Mouse (Mus musculus): Measurements from ENCODE around the gene Ints2. TPM values are rescaled to one million over a fixed set of nuclear protein-coding genes. Genes with fewer than 3 reads are reported as not detected.
"Not testable (repeated sequence)": the region's sequence is repeated elsewhere in the genome, so short reads cannot be mapped to it uniquely, and the experiment has no call there.

The Ints2 gene
- polyA plus RNA-seq (2015; fragmentation: Nextera tagmentation; extraction: Ambion mirVana): 11.8 and 12.3 TPM in 2 replicates

GRCm38 (mm10) chr11:86257460-86258076 lies at the start of gene Ints2:
Ints2 (minus strand) TSS chr11:86257575.
- peak; percentile 87 for ATAC-seq (replicated peaks; ENCODE audit: insufficient number of reproducible peaks, insufficient read depth, low FRiP score, low read depth)
- H3K4me1 ChIP-seq (replicated peaks): peaks cover 12% of the 10 kb centered on the region
- peak within 1 kb of the TSS; percentile 91 for H3K9ac ChIP-seq
- H3K4me3 ChIP-seq: peak within 1 kb of the TSS; percentile 77
- WGBS: 7% methylated on average over 32 of the region's 32 CpGs
- peak within 1 kb of the TSS; percentile 75 for H3K27ac ChIP-seq
- H3K9me3 ChIP-seq (replicated peaks): no peaks in the 10 kb centered on the region
- H3K4me2 ChIP-seq: peak within 1 kb of the TSS; percentile 82
- no peaks in the 10 kb centered on the region for H3K36me3 ChIP-seq
- no peaks in the 10 kb centered on the region for H3K27me3 ChIP-seq

DNA sequence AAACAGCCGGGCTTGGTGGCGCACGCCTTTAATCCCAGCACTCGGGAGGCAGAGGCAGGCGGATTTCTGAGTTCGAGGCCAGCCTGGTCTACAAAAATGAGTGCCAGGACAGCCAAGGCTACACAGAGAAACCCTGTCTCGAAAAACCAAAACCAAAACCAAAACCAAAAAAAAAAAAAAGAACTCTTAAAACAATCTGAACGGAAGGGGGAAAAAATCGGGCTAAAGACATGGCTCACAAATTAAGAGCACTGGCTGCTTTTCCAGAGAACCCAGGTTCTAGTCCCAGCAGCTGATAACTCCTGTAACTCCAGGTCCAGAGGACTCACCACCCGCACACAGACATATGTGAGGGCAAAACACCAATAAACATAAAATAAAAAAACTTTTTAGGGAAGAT lies 34.8 kb upstream of the Ints2 start:
- WGBS: 94% methylated on average over 10 of the region's 10 CpGs
- not testable (repeated sequence) for H3K27ac ChIP-seq; H3K27me3 ChIP-seq; H3K9me3 ChIP-seq (replicated peaks); ATAC-seq (replicated peaks; ENCODE audit: insufficient number of reproducible peaks, insufficient read depth, low FRiP score, low read depth); H3K4me2 ChIP-seq; H3K9ac ChIP-seq; H3K4me1 ChIP-seq (replicated peaks); H3K4me3 ChIP-seq
- H3K36me3 ChIP-seq: peaks cover 16% of the 10 kb centered on the region

GRCm38 (mm10) chr11:86291714-86292113 lies 34.3 kb upstream of the Ints2 start:
- no peak for ATAC-seq (replicated peaks; ENCODE audit: insufficient number of reproducible peaks, insufficient read depth, low FRiP score, low read depth)
- Histone ChIP-seq H3K9ac (no peak overlapping the region), H3K27ac (no peak overlapping the region), H3K4me2 (no peak overlapping the region), H3K9me3 (replicated peaks) (no peaks in the 10 kb centered on the region), H3K36me3 (peaks cover 18% of the 10 kb centered on the region), H3K4me1 (replicated peaks) (no peaks in the 10 kb centered on the region; the same call in 1 of the 2 replicates), H3K27me3 (no peaks in the 10 kb centered on the region), H3K4me3 (no peak overlapping the region)
- 93% methylated on average over 6 of the region's 6 CpGs for WGBS

DNA sequence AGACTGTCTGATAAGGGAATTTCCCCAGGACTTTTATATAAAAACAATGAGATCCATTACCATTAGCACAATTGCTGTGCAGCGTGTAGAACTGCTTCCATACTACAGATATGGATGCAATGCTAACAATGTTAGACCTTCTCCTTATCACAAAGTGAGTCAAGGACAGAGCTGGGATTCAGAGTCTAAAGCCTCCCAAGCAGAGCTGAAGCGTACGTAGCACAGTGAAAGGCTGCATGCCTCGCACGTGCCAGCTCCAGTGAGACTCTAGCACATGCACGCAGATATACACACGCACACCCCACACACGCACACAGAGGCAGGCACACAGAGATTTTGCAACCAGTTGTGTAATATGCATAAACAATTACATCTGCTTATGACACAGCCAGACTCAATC lies 28.4 kb upstream of the Ints2 start:
- peak overlapping the region; percentile 91 for H3K27ac ChIP-seq
- H3K36me3 ChIP-seq: peaks cover 53% of the 10 kb centered on the region
- H3K4me3 ChIP-seq: no peak overlapping the region
- H3K4me1 ChIP-seq (replicated peaks): peaks cover 7% of the 10 kb centered on the region; the same call in 1 of the 2 replicates
- H3K9ac ChIP-seq: no peak overlapping the region
- H3K4me2 ChIP-seq: peak overlapping the region; percentile 34
- no peaks in the 10 kb centered on the region for H3K27me3 ChIP-seq
- ATAC-seq (replicated peaks; ENCODE audit: insufficient number of reproducible peaks, insufficient read depth, low FRiP score, low read depth): peak; percentile 97
- 37% methylated on average over 8 of the region's 8 CpGs for WGBS
- no peaks in the 10 kb centered on the region for H3K9me3 ChIP-seq (replicated peaks)

DNA sequence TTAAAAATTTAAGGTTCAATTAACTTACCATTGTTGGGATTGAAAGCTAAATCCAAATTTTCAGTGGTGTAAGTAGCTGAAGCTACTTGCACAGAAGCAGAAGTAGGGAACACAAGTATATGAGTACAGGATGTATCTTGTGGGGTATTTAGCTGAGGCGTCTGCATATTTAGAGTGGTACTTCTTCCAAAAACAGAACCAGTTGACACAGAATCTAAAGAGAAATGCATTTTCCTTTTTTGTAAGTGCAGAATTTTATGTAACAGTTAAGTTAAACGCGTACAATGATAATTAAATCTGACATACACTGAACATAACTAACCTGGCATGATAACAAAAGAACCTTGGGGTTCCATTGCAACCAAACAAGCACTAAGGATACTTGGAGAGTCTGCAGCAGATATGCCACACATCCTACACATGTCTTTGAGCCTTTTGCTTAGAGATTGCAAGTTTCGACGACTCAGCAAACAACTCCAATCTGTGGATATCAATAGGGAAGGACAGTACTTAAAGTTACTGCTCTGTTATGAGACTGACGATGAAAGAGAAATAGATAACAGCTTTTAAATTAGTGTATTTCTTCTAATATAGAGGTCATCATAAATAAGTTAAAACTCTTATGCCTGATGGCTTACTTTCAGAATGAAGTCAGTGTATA lies 21.2 kb upstream of the Ints2 start:
- no peak for ATAC-seq (replicated peaks; ENCODE audit: insufficient number of reproducible peaks, insufficient read depth, low FRiP score, low read depth)

DNA sequence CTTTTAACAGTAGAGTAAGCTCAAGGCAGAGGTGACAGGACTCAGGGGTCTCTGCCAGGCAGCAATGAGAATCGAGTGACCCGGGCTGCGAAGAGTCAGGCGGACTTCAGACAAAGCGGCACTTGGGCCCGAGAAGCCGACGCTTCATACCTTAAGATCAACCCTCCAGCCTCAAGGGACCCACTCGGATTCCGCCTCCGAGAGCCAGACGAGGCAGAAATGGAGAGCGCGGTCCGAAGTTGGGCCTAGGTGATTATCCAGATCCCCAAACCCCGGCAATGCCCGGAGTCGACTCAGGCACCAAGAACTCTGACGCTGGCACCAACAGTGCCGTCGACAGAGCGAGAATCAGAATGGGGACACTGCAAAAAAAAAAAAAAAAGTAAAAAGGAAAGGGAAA lies 321 bp downstream of the Ints2 start:
- WGBS: under 1% methylated on average over 22 of the region's 22 CpGs
- Histone ChIP-seq H3K4me1 (replicated peaks) (peaks cover 12% of the 10 kb centered on the region), H3K36me3 (peaks cover 1% of the 10 kb centered on the region; the same call in 1 of the 2 replicates), H3K4me3 (peak overlapping the region; percentile 77), H3K9me3 (replicated peaks) (no peaks in the 10 kb centered on the region), H3K4me2 (peak overlapping the region; percentile 82), H3K27me3 (no peaks in the 10 kb centered on the region), H3K27ac (peak overlapping the region; percentile 75), H3K9ac (peak overlapping the region; percentile 91)
- ATAC-seq (replicated peaks; ENCODE audit: insufficient number of reproducible peaks, insufficient read depth, low FRiP score, low read depth): peak; percentile 27; the same call in 1 of the 2 replicates

More for the DNA sequence above, 21.2 kb upstream of the Ints2 start:
- H3K4me1 ChIP-seq (replicated peaks): no peaks in the 10 kb centered on the region
- H3K36me3 ChIP-seq: peaks cover 71% of the 10 kb centered on the region
- H3K4me3 ChIP-seq: no peak overlapping the region
- WGBS: 95% methylated on average over 6 of the region's 6 CpGs
- no peaks in the 10 kb centered on the region for H3K27me3 ChIP-seq
- H3K9ac ChIP-seq: no peak overlapping the region
- no peaks in the 10 kb centered on the region for H3K9me3 ChIP-seq (replicated peaks)
- H3K4me2 ChIP-seq: no peak overlapping the region
- no peak overlapping the region for H3K27ac ChIP-seq

DNA sequence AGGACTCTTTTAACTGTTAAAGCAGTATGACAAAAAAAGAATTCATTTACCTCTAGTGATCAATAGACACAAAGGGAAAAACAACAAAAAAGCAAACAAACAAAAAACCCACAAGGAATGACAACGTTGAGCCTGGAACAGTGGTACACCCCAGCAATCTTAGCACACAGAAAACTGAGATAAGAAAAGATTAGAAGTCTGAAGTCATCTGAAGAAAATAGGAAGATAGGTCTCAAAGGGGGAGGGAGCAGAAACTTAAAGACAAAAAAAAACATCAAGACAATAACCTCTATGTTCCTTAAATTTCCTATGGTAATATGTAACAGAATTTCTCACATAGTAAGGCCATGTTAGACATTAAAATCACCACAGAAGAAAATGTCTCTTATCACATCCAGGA lies 4.0 kb downstream of the Ints2 start:
- no peaks in the 10 kb centered on the region for H3K9me3 ChIP-seq (replicated peaks)
- no peak for ATAC-seq (replicated peaks; ENCODE audit: insufficient number of reproducible peaks, insufficient read depth, low FRiP score, low read depth)
- H3K4me2 ChIP-seq: no peak overlapping the region
- WGBS: 64% methylated on average over 1 of the region's 1 CpGs
- peaks cover 12% of the 10 kb centered on the region for H3K4me1 ChIP-seq (replicated peaks)
- H3K9ac ChIP-seq: no peak overlapping the region
- H3K4me3 ChIP-seq: no peak overlapping the region
- no peak overlapping the region for H3K27ac ChIP-seq
- peaks cover 21% of the 10 kb centered on the region for H3K36me3 ChIP-seq
- H3K27me3 ChIP-seq: no peaks in the 10 kb centered on the region

DNA sequence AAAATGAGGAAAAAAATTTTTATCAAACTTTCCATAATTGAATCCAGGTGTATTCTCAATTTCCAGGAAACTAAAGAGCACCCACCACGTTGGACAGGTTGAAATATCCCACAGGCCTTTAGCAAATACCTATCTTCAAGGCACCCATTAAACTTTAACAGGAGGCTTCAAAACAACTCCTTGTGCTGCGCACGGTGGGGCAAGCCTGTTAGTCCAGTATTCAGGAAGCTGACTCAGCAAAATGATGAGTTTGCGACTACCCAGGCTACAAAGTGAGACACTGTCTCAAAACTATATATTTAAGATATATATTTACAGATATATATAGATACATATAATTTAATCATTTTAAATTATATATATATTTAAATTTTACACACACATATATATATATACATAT lies 24.9 kb downstream of the Ints2 start:
- Histone ChIP-seq H3K4me1 (replicated peaks) (no peaks in the 10 kb centered on the region), H3K36me3 (peaks cover 37% of the 10 kb centered on the region), H3K9me3 (replicated peaks) (no peaks in the 10 kb centered on the region), H3K4me2 (no peak overlapping the region), H3K9ac (no peak overlapping the region), H3K27ac (no peak overlapping the region), H3K4me3 (no peak overlapping the region), H3K27me3 (no peaks in the 10 kb centered on the region)
- no peak for ATAC-seq (replicated peaks; ENCODE audit: insufficient number of reproducible peaks, insufficient read depth, low FRiP score, low read depth)
- WGBS: 83% methylated on average over 4 of the region's 4 CpGs

DNA sequence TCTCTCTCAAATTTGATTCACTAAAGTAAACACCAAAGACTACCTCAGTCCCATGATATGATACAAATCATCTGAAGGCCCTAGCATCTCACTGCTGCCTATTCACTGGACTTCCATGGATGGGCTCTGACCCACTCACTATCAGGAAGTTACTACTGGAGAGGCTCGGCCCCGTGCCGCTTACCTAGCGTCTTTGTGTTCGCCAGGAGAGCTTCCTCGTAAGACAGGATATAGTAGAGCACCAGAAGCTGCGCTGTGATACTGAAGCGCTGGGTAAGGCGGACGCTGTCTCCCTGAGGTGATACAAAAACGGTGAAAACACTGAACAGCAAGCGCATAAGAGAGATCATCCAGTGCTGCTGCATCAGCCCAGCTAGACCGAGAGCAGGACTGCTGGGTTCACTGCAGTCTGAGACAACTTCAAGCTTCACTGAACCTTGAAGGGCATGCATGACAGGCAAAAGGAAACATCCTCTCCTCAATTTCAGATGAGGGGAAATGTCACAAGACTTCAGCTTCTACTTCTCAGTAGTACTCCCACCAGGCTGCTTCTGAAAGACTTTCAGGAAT lies 25.5 kb downstream of the Ints2 start:
- H3K4me3 ChIP-seq: no peak overlapping the region
- H3K4me2 ChIP-seq: no peak overlapping the region
- H3K4me1 ChIP-seq (replicated peaks): no peaks in the 10 kb centered on the region
- no peak overlapping the region for H3K27ac ChIP-seq
- 91% methylated on average over 13 of the region's 13 CpGs for WGBS
- peaks cover 39% of the 10 kb centered on the region for H3K36me3 ChIP-seq
- no peak overlapping the region for H3K9ac ChIP-seq
- H3K9me3 ChIP-seq (replicated peaks): no peaks in the 10 kb centered on the region
- no peaks in the 10 kb centered on the region for H3K27me3 ChIP-seq
- no peak for ATAC-seq (replicated peaks; ENCODE audit: insufficient number of reproducible peaks, insufficient read depth, low FRiP score, low read depth)

DNA sequence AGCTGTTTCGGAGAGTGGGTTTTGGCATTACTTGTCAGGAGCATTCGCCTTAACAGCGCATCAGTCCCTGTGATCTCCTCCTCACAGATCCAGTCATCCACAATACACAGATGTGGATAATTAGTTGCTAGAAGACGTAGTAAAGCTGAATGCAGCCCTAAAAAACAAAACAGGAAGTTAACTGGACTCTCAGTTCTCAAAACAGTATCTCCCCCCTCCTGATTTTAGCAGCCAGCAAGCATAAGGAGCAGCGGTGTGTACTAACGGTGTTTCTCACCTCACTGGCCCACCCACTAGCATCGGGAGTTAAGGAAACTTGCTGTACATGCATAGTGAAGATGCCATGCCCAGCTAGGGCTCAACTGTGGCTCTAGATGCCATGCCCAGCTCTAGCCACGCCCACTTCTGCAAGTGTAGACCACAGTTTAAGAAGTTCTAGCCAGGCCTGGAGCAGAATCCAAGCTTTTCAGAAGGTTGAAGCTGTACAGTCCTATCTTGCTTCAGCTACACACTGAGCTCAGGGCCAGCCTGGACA lies 30.7 kb downstream of the Ints2 start:
- Histone ChIP-seq H3K36me3 (peaks cover 32% of the 10 kb centered on the region), H3K9ac (no peak overlapping the region), H3K27ac (no peak overlapping the region), H3K4me3 (no peak overlapping the region), H3K9me3 (replicated peaks) (no peaks in the 10 kb centered on the region), H3K27me3 (no peaks in the 10 kb centered on the region), H3K4me2 (no peak overlapping the region), H3K4me1 (replicated peaks) (no peaks in the 10 kb centered on the region)
- 82% methylated on average over 8 of the region's 8 CpGs for WGBS
- no peak for ATAC-seq (replicated peaks; ENCODE audit: insufficient number of reproducible peaks, insufficient read depth, low FRiP score, low read depth)

DNA sequence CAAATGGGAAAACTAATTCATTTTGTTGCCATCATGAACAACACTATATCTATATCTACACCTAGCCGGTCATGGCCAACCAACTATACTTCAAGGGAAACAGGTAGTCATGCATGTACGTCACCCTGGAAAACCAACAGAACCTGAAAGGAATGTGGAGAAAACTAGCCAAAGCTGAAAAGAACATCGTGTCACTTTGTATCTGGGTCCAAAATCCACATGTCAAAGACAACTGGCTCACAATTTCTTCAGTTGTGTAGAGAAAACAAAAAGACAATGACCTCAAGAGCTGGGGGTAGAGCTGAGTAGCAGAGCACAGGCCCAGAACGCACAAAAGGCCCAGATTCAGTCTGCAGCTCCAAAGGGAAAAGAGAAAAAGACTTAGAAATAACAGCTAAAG lies 31.6 kb downstream of the Ints2 start:
- peaks cover 26% of the 10 kb centered on the region for H3K36me3 ChIP-seq
- no peaks in the 10 kb centered on the region for H3K9me3 ChIP-seq (replicated peaks)
- no peak overlapping the region for H3K27ac ChIP-seq
- no peak overlapping the region for H3K4me3 ChIP-seq
- H3K4me2 ChIP-seq: no peak overlapping the region
- no peaks in the 10 kb centered on the region for H3K27me3 ChIP-seq
- WGBS: 87% methylated on average over 4 of the region's 4 CpGs
- no peaks in the 10 kb centered on the region for H3K4me1 ChIP-seq (replicated peaks)
- H3K9ac ChIP-seq: no peak overlapping the region
- no peak for ATAC-seq (replicated peaks; ENCODE audit: insufficient number of reproducible peaks, insufficient read depth, low FRiP score, low read depth)
